Mouse (Mus musculus): ENCODE data around the gene Retreg3. TPM values are rescaled to one million over a fixed set of nuclear protein-coding genes. Genes with fewer than 3 reads are reported as not detected.

The Retreg3 gene
- polyA plus RNA-seq, 1 experiment from 2014 or later, result 22.2 TPM

DNA sequence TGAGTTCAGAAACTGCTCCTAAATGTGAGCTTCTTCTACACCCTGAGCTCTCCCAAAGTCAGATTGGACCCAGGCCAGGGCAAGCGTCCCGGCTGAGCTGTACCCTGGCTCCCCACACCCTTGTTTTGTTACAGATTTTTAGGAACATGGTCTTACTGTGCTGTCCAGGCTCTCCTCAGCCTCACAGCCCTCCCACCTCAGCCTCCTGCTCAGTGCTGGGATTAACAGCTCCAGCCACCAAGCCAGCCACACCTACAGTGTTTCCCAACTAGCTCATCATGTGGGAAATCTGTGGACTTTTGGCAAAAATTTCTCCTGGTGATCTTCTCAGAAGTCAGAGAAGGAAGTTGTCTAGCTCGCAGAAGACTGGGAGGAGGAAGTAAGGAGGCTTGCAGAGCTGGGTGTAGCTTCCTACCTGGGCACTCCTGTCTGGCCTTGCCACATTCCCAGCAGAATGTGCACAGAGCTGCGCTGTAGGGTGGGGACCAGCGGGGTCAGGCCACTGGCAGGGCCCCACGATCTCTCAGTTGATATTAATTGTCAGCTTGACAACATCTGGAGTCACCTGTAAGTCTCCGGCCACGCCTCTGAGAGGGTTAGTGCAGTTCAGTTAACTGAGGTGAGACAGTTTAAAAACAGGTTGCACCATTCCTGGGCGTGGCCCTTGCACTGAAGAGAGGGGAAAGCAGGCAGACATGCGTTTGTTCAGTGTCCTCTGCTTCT is 66.8 kb downstream of the Retreg3 start:
- no peak overlapping the region for H3K9ac ChIP-seq
- no peaks in the 10 kb centered on the region for H3K9me3 ChIP-seq
- peaks cover 84% of the 10 kb centered on the region for H3K36me3 ChIP-seq
- 93% methylated on average over 10 of the region's 10 CpGs for WGBS
- H3K27me3 ChIP-seq (replicated peaks), result no peaks in the 10 kb centered on the region
- H3K4me3 ChIP-seq, result no peak overlapping the region
- no peak overlapping the region for H3K4me2 ChIP-seq (replicated peaks)
- no peak for ATAC-seq (ENCODE audit: low FRiP score, low read depth)
- H3K4me1 ChIP-seq, result no peaks in the 10 kb centered on the region
- H3K27ac ChIP-seq, result no peak overlapping the region

- peaks cover 88% of the 10 kb centered on the region for H3K36me3 ChIP-seq
- no peaks in the 10 kb centered on the region for H3K4me1 ChIP-seq
- H3K9ac ChIP-seq, result no peak overlapping the region
- no peak overlapping the region for H3K4me3 ChIP-seq
- H3K4me2 ChIP-seq (replicated peaks), result no peak overlapping the region
- no peak overlapping the region for H3K27ac ChIP-seq
- 84% methylated on average over 8 of the region's 8 CpGs for WGBS
- no peaks in the 10 kb centered on the region for H3K9me3 ChIP-seq
- H3K27me3 ChIP-seq (replicated peaks), result no peaks in the 10 kb centered on the region
- no peak for ATAC-seq (ENCODE audit: low FRiP score, low read depth)
Observed at GRCm38 (mm10) chr11:101051617-101052016, 68.1 kb downstream of the Retreg3 start.

- H3K9me3 ChIP-seq, result no peaks in the 10 kb centered on the region
- H3K36me3 ChIP-seq, result peaks cover 89% of the 10 kb centered on the region
- no peaks in the 10 kb centered on the region for H3K27me3 ChIP-seq (replicated peaks)
- H3K27ac ChIP-seq, result no peak overlapping the region
- 88% methylated on average over 6 of the region's 6 CpGs for WGBS
- no peak for ATAC-seq (ENCODE audit: low FRiP score, low read depth)
- no peak overlapping the region for H3K4me3 ChIP-seq
- H3K4me2 ChIP-seq (replicated peaks), result no peak overlapping the region
- no peak overlapping the region for H3K9ac ChIP-seq
- H3K4me1 ChIP-seq, result no peaks in the 10 kb centered on the region
Observed at GRCm38 (mm10) chr11:101051051-101051493, 68.6 kb downstream of the Retreg3 start.

- H3K4me3 ChIP-seq, result no peak overlapping the region
- no peaks in the 10 kb centered on the region for H3K4me1 ChIP-seq
- ATAC-seq (ENCODE audit: low FRiP score, low read depth), result no peak
- peaks cover 89% of the 10 kb centered on the region for H3K36me3 ChIP-seq
- 87% methylated on average over 9 of the region's 9 CpGs for WGBS
- no peaks in the 10 kb centered on the region for H3K9me3 ChIP-seq
- H3K9ac ChIP-seq, result no peak overlapping the region
- no peak overlapping the region for H3K4me2 ChIP-seq (replicated peaks)
- no peaks in the 10 kb centered on the region for H3K27me3 ChIP-seq (replicated peaks)
- H3K27ac ChIP-seq, result no peak overlapping the region
Observed at GRCm38 (mm10) chr11:101050359-101050758, 69.3 kb downstream of the Retreg3 start.

DNA sequence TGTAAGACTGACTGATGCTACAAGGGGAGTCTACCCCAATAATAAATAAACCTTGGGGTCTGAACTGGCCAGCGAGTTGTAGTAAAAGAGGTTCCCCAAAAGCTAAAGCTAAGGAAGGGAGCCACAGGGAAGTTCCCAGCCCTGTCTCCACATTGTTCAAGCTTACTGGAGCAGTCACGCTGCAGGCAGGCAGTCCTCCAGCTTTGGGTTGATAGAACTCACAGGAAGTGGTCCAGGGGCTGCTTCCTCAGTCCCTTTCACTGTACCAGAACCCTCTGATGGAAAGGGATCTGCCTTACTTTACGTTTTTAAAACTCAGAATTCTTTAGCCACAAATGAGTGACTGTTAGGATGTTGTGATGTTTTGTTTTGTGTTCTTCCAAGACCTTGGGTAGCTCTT is 72.2 kb downstream of the Retreg3 start:
- no peak overlapping the region for H3K27ac ChIP-seq
- H3K9ac ChIP-seq, result no peak overlapping the region
- no peak for ATAC-seq (ENCODE audit: low FRiP score, low read depth)
- H3K4me3 ChIP-seq, result no peak overlapping the region
- no peaks in the 10 kb centered on the region for H3K9me3 ChIP-seq
- H3K36me3 ChIP-seq, result peaks cover 94% of the 10 kb centered on the region
- no peaks in the 10 kb centered on the region for H3K4me1 ChIP-seq
- 89% methylated on average over 3 of the region's 3 CpGs for WGBS
- H3K4me2 ChIP-seq (replicated peaks), result no peak overlapping the region
- no peaks in the 10 kb centered on the region for H3K27me3 ChIP-seq (replicated peaks)

- WGBS, result 80% methylated on average over 9 of the region's 9 CpGs
- H3K27ac ChIP-seq, result no peak overlapping the region
- no peaks in the 10 kb centered on the region for H3K27me3 ChIP-seq (replicated peaks)
- no peak overlapping the region for H3K9ac ChIP-seq
- H3K4me3 ChIP-seq, result no peak overlapping the region
- H3K9me3 ChIP-seq, result no peaks in the 10 kb centered on the region
- H3K4me2 ChIP-seq (replicated peaks), result no peak overlapping the region
- H3K4me1 ChIP-seq, result no peaks in the 10 kb centered on the region
- H3K36me3 ChIP-seq, result peaks cover 94% of the 10 kb centered on the region
- ATAC-seq (ENCODE audit: low FRiP score, low read depth), result no peak
Observed at GRCm38 (mm10) chr11:101046440-101046839, 73.3 kb downstream of the Retreg3 start.

Small RNA genes lying within 50 kb of the gene (microRNA-seq; reads per million reads assigned to microRNA genes)
- not detected for gene Gm27626

Other genes with a start within 250 kb of the Retreg3 start
- gene Stat3, start 180.4 kb downstream of the Retreg3 start, polyA plus RNA-seq (2016; fragmentation: Nextera tagmentation; extraction: Ambion mirVana), result 58.8 and 66.9 TPM in 2 replicates
- 35.0 and 36.0 TPM in 2 replicates for gene Cavin1, start 149.0 kb downstream of the Retreg3 start, polyA plus RNA-seq (2016; fragmentation: Nextera tagmentation; extraction: Ambion mirVana)
- gene Atp6v0a1, start 110.4 kb downstream of the Retreg3 start, polyA plus RNA-seq (2016; fragmentation: Nextera tagmentation; extraction: Ambion mirVana), result 71.1 and 81.7 TPM in 2 replicates
- gene Naglu, start 49.9 kb downstream of the Retreg3 start, polyA plus RNA-seq (2016; fragmentation: Nextera tagmentation; extraction: Ambion mirVana), result 10.8 and 11.1 TPM in 2 replicates
- 0.14 and 0.29 TPM in 2 replicates for gene Hsd17b1, start 41.5 kb downstream of the Retreg3 start, polyA plus RNA-seq (2016; fragmentation: Nextera tagmentation; extraction: Ambion mirVana)
- 50.8 and 54.5 TPM in 2 replicates for gene Coasy, start 37.3 kb downstream of the Retreg3 start, polyA plus RNA-seq (2016; fragmentation: Nextera tagmentation; extraction: Ambion mirVana)
- 59.6 and 68.0 TPM in 2 replicates for gene Mlx, start 32.6 kb downstream of the Retreg3 start, polyA plus RNA-seq (2016; fragmentation: Nextera tagmentation; extraction: Ambion mirVana)
- gene Psmc3ip, start 24.5 kb downstream of the Retreg3 start, polyA plus RNA-seq (2016; fragmentation: Nextera tagmentation; extraction: Ambion mirVana), result 31.4 and 34.3 TPM in 2 replicates
- gene Tubg1, start within 50 bp of the Retreg3 start, polyA plus RNA-seq (2016; fragmentation: Nextera tagmentation; extraction: Ambion mirVana), result 87.5 and 93.5 TPM in 2 replicates
- 13.4 and 15.1 TPM in 2 replicates for gene Tubg2, start 36.0 kb upstream of the Retreg3 start, polyA plus RNA-seq (2016; fragmentation: Nextera tagmentation; extraction: Ambion mirVana)
- gene Cntnap1, start 50.6 kb upstream of the Retreg3 start, polyA plus RNA-seq (2016; fragmentation: Nextera tagmentation; extraction: Ambion mirVana), result 1.7 and 2.2 TPM in 2 replicates
- 16.1 and 17.1 TPM in 2 replicates for gene Plekhh3, start 51.5 kb upstream of the Retreg3 start, polyA plus RNA-seq (2016; fragmentation: Nextera tagmentation; extraction: Ambion mirVana)
- 0.29 and 0.37 TPM in 2 replicates for gene Ccr10, start 55.5 kb upstream of the Retreg3 start, polyA plus RNA-seq (2016; fragmentation: Nextera tagmentation; extraction: Ambion mirVana)
- 14.1 and 14.3 TPM in 2 replicates for gene Ezh1, start 106.6 kb upstream of the Retreg3 start, polyA plus RNA-seq (2016; fragmentation: Nextera tagmentation; extraction: Ambion mirVana)
- gene Ramp2, start 126.1 kb upstream of the Retreg3 start, polyA plus RNA-seq (2016; fragmentation: Nextera tagmentation; extraction: Ambion mirVana), result 73.4 and 79.4 TPM in 2 replicates
- gene Vps25, start 133.8 kb upstream of the Retreg3 start, polyA plus RNA-seq (2016; fragmentation: Nextera tagmentation; extraction: Ambion mirVana), result 101 and 103 TPM in 2 replicates
- 6.2 and 7.5 TPM in 2 replicates for gene Wnk4, start 140.7 kb upstream of the Retreg3 start, polyA plus RNA-seq (2016; fragmentation: Nextera tagmentation; extraction: Ambion mirVana)
- gene Cntd1, start 159.1 kb upstream of the Retreg3 start, polyA plus RNA-seq (2016; fragmentation: Nextera tagmentation; extraction: Ambion mirVana), result 1.1 and 1.3 TPM in 2 replicates
- 201 and 213 TPM in 2 replicates for gene Coa3, start 159.2 kb upstream of the Retreg3 start, polyA plus RNA-seq (2016; fragmentation: Nextera tagmentation; extraction: Ambion mirVana)
- 168 and 174 TPM in 2 replicates for gene Becn1, start 182.4 kb upstream of the Retreg3 start, polyA plus RNA-seq (2016; fragmentation: Nextera tagmentation; extraction: Ambion mirVana)
- gene Psme3, start 196.3 kb upstream of the Retreg3 start, polyA plus RNA-seq (2016; fragmentation: Nextera tagmentation; extraction: Ambion mirVana), result 155 and 168 TPM in 2 replicates
- 2.5 and 3.0 TPM in 2 replicates for gene Aoc2, start 205.2 kb upstream of the Retreg3 start, polyA plus RNA-seq (2016; fragmentation: Nextera tagmentation; extraction: Ambion mirVana)
- not detected in 2 replicates for gene Aoc3, start 210.7 kb upstream of the Retreg3 start, polyA plus RNA-seq (2016; fragmentation: Nextera tagmentation; extraction: Ambion mirVana)
- gene G6pc, start 247.7 kb upstream of the Retreg3 start, polyA plus RNA-seq (2016; fragmentation: Nextera tagmentation; extraction: Ambion mirVana), result not detected in 2 replicates

All from neural tube, embryonic 12.5 days (tissue).